Mouse (Mus musculus): Measurements from ENCODE around the gene Tagap1.
"Not testable (repeated sequence)": the region's sequence is repeated elsewhere in the genome, so short reads cannot be mapped to it uniquely, and the experiment has no call there.

Gene Tagap1

GRCm38 (mm10) chr17:6960776-6961175, at the start of gene Tagap1:
TSS of gene Tagap1 (minus strand) at chr17:6961156.
- peak; percentile 48 for DNase-seq

DNA sequence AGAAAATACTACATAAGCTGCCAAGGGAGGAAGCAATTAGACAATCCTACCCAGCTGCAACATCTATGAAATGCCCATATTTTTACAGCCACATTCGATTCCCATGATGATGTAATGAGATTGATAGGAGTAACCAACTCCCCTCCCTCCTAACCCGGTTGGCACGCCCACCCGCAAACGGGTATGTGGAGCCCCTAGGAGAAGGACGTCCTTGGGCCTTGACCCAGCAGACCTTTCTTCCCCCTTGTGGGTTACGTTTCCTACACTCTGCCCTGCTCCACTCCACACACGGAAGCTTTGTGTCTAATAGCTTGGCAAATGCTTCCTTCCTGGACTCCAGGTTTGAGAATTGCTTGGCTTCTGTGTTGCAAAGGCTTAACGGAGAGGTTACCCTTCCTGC, 48.9 kb upstream of the Tagap1 start:
- not testable (repeated sequence) for DNase-seq

- not testable (repeated sequence) for DNase-seq
Measured at GRCm38 (mm10) chr17:7009440-7009839, 48.5 kb upstream of the Tagap1 start.

GRCm38 (mm10) chr17:7008885-7009284, 47.9 kb upstream of the Tagap1 start:
- not testable (repeated sequence) for DNase-seq

DNA sequence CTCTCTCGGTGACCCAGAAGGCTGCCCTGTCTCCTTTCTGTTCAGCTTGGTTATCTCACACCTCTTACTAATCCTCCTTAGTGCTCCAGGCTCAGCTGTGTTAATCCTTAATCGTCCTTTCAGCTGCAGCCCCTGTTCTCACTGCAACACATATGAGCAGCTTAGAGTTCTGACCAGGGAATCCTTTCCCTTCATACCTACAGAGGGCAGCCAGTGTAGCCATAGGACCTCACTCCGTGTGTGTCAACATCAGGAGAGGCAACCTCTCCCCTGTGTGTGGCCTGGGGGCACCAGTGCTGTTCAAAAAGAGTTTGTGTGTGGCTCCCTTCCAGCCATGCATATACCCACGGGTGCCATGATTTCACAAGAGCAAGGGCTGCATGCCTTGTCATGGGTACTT, 44.7 kb upstream of the Tagap1 start:
- DNase-seq, result not testable (repeated sequence)

DNA sequence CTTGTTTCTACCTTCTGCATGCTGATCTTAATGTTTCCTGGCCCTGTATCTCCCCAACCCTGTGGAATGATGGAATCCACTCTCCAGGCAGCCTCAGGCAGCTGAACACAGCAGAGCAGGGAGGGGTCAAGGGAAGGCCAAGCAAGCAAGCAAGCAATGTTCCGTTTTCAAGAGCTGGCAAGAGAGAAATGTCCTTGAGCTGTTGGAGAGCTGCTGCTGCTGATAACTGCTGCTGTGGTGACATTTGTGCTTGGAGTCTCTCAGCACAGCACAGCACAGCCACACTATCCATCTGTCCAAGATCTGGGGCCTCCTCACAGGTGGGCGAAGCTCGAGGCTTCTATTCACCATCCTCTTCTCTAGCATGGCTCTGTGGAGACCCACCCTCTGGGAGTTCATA, 42.4 kb upstream of the Tagap1 start:
- not testable (repeated sequence) for DNase-seq

DNA sequence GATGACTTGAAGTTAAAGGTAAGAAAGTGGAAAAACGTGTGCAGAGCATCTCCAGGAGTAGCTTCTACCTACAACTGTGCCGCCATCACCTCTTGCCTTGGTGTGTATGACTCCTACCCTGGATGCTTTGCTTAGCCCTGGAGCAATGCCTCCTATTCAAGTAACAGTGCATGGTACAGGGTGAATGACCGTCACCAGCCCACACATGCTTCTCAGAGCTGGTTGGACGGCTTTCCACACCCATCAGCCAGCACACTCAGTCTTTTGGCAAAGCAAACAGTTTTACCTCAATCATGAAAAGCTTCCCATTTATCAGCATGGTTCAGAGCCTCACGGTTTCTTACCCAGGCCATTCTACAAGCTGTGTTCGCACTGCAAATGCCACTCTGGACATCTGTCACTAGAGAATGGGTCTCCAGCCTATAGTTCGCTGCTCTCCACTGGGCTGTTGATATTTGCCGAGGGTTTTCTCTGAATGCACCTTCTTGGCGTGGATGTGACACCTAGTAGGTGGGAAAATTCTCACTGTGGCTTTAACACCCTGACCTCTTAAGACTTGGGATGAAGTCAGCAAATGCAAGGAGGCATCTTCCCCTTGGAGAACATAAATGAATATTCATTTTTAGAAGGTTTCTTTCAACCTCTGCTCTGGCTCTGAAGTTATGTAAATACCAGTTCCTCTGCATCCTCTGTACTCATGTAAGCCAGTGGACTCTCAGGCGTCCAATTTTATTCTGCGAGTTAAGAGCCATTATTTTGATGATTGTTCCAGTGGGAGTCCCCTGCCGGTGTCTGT, 41.0 kb upstream of the Tagap1 start:
- not testable (repeated sequence) for DNase-seq

GRCm38 (mm10) chr17:6997778-6998490, 37.0 kb upstream of the Tagap1 start:
- DNase-seq, result not testable (repeated sequence)

GRCm38 (mm10) chr17:6996826-6997225, 35.9 kb upstream of the Tagap1 start:
- not testable (repeated sequence) for DNase-seq

DNA sequence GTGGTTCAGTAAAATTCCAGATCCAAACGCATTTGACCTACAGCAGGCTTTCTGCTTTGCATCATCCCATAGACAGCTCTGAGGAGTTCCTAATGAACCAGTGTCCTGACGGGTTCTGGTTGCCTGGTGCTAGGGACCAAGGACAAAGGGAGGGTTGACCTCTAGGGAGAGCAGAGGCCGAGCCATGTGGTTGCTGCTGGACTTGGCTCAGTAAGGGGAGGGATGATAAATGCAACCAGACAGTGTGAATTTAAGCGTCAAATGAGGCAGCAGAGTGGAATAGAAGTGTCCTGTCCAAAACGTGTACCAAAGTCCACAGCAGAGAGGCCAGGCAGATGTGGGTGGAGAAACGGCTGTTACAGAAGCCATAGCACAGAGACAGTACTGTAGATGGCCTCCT, 34.5 kb upstream of the Tagap1 start:
- DNase-seq, result not testable (repeated sequence)

DNA sequence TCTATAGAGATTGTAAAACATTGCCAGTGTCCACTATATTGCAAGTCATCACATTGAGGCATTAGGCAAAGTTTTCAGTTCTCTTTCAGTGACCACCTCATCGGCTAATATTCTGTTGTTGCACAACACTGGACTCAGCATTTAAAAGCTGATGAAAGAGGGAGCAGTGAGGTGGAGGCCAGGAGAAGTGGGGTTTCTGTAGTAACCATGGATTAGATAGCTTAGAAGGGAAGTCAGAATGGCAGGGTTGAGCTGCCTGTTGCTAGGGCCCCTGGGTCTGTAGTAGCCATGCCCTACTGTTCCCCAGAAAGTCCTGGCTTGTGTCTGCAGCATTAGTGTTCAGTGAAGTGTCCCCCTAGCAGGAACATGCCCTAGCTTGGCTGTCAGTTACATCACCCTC, 25.2 kb upstream of the Tagap1 start:
- not testable (repeated sequence) for DNase-seq

GRCm38 (mm10) chr17:6980144-6980543, 19.2 kb upstream of the Tagap1 start:
- not testable (repeated sequence) for DNase-seq

DNA sequence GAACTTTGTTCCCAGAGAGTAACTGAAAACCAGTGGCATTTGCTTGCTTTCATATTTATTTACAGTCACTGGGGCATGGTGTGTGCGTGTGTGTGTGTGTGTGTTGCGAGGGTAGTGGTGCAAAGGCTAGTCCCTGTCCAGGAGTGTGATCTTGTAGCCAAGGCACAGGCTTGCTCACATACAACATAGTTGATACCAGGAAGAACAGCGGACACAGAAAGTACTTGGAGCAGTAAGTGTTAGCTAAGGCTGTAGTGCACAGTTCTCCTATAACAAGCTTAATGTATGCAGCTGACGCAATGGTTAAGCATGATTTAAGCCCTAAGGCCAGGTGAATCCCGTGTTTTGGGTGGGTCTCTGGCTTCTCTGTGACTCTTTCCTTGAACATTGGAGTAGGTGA, 18.4 kb upstream of the Tagap1 start:
- DNase-seq, result not testable (repeated sequence)

- DNase-seq, result peak; percentile 87
Measured at GRCm38 (mm10) chr17:6978287-6979248, 17.6 kb upstream of the Tagap1 start, which contains the start of gene Gm49721. TSS of gene Gm49721 (plus strand) at chr17:6978904.

GRCm38 (mm10) chr17:6974985-6975384, 14.0 kb upstream of the Tagap1 start:
- not testable (repeated sequence) for DNase-seq

- DNase-seq, result not testable (repeated sequence)
Measured at GRCm38 (mm10) chr17:6972836-6973396, 12.0 kb upstream of the Tagap1 start.

DNA sequence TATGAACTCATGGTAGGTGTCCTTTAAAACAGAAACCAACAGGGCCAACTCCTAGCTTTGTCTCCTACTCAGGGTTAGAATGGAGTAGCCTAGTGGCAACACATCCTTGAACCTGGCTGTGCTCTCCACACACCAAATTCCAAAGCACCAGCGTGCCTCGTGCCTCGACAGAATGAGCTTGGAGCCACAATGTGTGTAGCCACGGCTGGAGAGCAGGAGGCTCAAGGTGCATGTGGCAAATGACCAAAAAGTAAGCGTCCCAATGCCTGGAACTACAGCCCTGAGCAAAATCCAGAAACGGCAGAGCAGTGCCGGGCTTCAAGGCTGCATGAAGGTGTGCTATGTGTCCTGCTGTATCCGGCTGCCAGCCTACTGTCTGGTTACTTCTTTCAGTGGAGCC, 10.3 kb upstream of the Tagap1 start:
- DNase-seq, result peak; percentile 57

DNA sequence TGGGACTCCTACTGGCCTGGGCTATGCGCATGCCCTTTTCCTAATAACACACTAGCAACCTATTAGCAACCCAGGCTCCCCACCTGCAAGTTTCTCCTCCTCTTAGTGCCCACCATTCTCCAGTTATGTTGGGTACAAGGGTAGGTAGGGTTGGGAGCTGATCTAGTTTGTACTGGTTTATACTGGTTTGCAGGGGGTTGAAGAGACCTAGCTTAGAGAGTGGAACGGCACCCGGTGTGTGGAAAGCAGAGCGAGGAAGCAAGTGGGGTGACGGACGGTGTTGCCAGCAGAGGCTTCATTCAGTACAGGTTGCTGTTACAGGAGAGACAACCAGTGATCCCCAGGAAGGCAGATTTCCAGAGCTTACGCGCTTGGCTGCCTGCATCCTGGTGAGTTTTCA, 9.4 kb upstream of the Tagap1 start, which contains the start of gene Rnaset2b:
TSS of gene Rnaset2b (plus strand) at position 301 of the 400 bp plus-strand sequence.
- DNase-seq, result not testable (repeated sequence)

DNA sequence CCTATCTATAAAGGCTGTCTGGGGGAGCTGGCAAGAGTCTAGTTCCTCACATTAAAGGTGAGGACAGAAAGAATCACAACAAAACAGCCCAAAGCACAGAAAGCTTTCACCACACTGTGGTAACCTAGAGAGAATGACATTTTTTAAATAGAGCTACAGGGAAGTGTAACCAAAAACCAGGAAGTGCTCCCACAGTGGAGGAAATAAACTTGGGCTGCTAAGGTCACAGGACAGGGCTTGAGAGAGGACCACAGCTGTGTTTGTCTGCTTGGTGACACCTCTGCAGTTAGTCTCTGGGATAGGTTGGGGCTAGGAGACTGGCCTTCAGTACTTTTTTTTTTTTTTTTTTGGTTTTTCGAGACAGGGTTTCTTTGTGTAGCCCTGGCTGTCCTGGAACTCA, 6.7 kb upstream of the Tagap1 start:
- DNase-seq, result not testable (repeated sequence)

- DNase-seq, result peak; percentile 54
Measured at GRCm38 (mm10) chr17:6965364-6965763, 4.4 kb upstream of the Tagap1 start.

- not testable (repeated sequence) for DNase-seq
Measured at GRCm38 (mm10) chr17:6962936-6963335, 2.0 kb upstream of the Tagap1 start.

DNA sequence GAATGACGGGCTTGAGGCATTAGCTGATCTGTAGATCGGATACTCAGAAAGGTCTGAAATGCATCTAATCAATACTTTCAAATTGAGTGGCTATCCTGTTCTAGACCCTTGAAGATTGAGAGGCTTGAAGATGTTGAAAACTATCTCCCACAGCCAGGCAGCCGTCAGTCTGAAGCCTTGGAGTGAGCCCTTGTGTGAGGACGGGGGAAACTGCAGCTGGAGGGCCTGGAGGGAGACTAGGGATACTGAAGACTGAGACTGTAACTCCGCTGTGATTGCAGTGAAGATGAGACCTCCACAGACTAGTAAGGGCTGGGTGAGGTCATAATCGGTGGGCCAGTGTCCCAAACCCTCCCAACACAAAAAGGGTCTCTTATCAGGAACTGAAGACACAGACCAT, 1.4 kb upstream of the Tagap1 start:
- DNase-seq, result not testable (repeated sequence)
